Mouse (Mus musculus) left cerebral cortex, postnatal 10 days (tissue): ENCODE data around the gene Aadacl3. TPM values are rescaled to one million over a fixed set of nuclear protein-coding genes. Genes with fewer than 3 reads are reported as not detected.

ENCODE experiments used
- DNase-seq, 2 experiments: peaks; one replicate each; pipeline ENCODE4 v3.0.0; 2021 to 2022; ENCODE audit warnings: low spot score in 2 of 2, mixed read lengths in 1 of 2; ENCODE audit errors: extremely low spot score in 1 of 2
- intact Hi-C: fragments of 180-260 bp; cut with DNase I; formaldehyde crosslinking; loops from one replicate; pipeline ENCODE4 v1.15.1; 2025
- total RNA-seq, 2 experiments: library from RNA; stranded (reverse); gene quantifications; 2 replicates each; pipeline ENCODE4 v1.2.3; 2021

Aadacl3 gene
- total RNA-seq: not detected

- DNase-seq: no peak
- intact Hi-C loops: no loop called here
Measured at GRCm38 (mm10) chr4:144463656-144464055, at the start of gene Aadacl3. Gene Aadacl3, minus strand, starts transcription at chr4:144463756.

- intact Hi-C loops: no loop called here
Measured at GRCm38 (mm10) chr4:144506518-144506917, 43.0 kb upstream of the Aadacl3 start.

DNA sequence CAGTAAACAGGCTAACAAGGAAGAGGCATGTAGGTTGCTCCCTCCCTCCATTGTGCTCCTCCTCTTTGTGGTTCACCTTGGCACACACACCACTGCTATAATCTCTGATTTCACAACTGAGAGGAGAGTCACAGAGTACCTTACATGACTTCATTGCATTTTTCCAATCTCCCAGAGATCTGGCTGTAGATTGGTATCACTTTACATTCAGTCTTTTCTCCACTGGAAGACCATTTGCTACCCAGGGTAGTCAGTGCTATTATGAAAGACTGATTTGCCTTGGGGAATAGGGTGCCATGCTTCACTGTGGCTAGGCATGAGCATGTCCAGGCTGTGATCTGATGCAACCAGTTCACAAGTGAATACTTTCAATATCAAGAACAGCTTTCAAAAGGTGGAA lies 29.8 kb upstream of the Aadacl3 start:
- no peak for DNase-seq
- intact Hi-C loops: no loop called here

More at GRCm38 (mm10) chr4:144506518-144506917, 43.0 kb upstream of the Aadacl3 start:
- DNase-seq: no peak

GRCm38 (mm10) chr4:144468091-144468490 lies 4.5 kb upstream of the Aadacl3 start:
- intact Hi-C loops: no loop called here
- DNase-seq: no peak

DNA sequence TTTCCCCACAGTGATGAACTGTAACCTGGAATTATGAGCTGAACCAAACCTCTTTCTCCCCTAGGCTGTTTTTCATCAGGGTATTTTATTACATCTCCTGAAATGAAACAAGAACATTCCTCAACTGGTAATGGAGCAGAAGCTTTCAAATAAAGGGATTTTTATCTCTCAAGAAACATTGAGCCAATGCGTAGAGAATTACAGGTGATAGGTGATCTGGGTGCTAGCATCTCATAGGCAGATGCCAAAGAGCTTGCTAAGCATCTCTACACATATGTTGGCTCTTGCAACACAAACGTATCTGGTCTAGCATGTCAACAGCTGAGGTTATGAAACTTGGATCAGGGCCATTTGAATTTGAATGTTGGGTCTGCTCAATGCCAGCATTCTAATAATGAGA lies 1.6 kb upstream of the Aadacl3 start:
- DNase-seq: no peak
- intact Hi-C loops: no loop called here

DNA sequence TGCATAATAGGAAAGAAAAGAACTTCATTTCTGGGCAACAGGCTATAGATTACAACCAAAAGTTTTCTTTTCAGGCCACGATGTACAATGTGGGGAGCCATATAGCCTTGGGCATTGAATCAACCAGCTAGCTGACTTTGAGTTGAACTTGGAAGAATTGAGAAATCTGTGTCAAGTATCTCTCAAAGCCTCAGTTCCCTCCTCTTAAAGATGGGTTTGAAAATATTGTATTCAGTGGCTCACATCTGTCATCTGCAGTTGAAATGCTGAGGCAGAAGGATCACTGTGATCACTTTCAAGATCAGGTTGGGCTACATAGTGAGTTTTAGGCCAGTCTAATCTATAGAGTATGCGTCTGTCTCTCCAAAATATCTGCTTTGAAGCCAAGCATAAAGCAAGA lies 10.3 kb downstream of the Aadacl3 start, which contains the start of gene Gm9944:
Gm9944 (minus strand) TSS at position 101 of the 400 bp plus-strand sequence.
- intact Hi-C loops: no loop called here
- DNase-seq: no peak

DNA sequence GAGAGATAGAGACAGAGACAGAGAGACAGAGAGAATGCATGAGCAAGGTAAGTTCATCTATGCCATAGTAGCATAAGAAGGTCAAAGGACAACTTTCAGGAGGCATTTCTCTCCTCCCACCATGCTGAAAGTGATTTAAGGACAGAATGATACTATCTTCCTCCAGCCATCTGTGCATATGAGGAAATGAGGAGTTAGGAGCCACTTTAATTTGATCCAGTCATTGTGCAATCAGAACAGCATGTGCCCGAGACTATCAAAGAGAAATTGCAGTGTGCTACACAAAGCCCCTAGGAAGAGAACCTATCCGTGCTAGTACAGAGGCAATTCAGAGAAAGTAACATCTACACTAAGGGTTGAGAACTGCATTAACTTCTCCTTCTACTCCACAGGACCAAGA lies 15.0 kb downstream of the Aadacl3 start:
- intact Hi-C loops: no loop called here
- no peak for DNase-seq

GRCm38 (mm10) chr4:144441582-144441981 lies 22.0 kb downstream of the Aadacl3 start:
- DNase-seq: no peak
- intact Hi-C loops: no loop called here

DNA sequence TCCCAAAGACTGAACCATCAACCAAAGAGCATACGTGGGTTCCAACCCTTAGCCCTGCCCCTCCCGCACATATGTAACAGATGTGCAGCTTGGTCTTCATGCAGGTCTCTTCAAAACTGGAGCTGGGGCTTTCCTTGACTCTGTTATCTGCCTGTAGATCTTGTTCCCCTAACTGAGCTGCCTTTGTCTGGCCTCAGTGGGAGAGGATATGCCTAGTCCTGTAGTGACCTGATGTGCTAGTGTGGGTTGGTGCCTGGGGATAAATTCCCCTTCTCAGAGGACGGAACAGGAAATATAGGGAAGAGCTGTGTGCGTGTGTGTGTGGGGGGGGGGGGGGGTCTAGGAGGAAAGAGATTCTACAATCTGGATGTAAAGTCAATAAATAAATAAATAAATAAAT lies 22.5 kb downstream of the Aadacl3 start:
- intact Hi-C loops: no loop called here
- no peak for DNase-seq

GRCm38 (mm10) chr4:144438672-144439071 lies 24.9 kb downstream of the Aadacl3 start, which contains the start of gene 1700012P22Rik:
Gene 1700012P22Rik, minus strand, starts transcription at chr4:144438772.
- intact Hi-C loops: no loop called here
- no peak for DNase-seq

- DNase-seq: no peak
- intact Hi-C loops: no loop called here
Measured at GRCm38 (mm10) chr4:144433216-144433615, 30.3 kb downstream of the Aadacl3 start.

GRCm38 (mm10) chr4:144430723-144431122 lies 32.8 kb downstream of the Aadacl3 start:
- intact Hi-C loops: no loop called here
- no peak for DNase-seq

DNA sequence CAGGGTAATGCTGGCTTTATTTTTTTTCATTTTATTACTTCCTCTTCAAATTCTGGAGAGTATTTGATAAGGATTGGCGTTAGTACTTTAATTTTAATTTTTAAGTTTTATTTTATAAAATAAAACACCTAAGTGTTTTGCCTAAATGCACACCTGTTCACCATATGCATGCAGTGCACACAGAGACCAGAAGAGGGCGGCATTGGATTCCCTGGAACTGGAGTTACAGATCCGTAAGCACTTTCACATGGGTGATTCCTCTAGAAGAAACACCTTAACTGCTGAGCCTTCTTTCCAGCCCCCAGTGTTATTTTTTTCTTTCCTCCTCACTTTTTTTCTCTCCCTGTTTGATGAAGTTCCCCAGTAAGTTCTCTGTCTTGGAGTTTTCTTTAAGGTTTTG lies 34.7 kb downstream of the Aadacl3 start:
- intact Hi-C loops: no loop called here
- DNase-seq: no peak

- DNase-seq: no peak
- intact Hi-C loops: no loop called here
Measured at GRCm38 (mm10) chr4:144424590-144424989, 39.0 kb downstream of the Aadacl3 start.

DNA sequence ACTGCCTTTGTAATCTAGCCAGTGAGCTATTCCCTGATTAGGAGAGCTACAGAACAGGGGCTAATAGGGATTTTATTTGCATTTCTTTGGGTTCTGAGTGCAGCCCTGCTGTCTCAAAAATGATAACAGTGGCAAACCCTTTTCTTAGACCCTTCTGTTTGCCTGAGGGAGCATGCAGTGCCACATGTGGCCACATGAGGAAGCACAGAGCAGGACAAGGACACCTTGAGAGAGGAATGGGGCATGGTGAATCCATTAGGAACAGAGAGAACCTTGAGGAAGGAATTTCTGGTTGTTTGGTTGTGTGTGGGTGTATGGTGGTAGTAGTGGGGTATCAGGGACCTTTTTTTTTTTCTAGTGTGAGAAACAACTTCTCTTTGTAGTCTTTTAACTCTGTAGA lies 42.9 kb downstream of the Aadacl3 start:
- intact Hi-C loops: no loop called here
- no peak for DNase-seq

- DNase-seq: no peak
- intact Hi-C loops: no loop called here
Measured at GRCm38 (mm10) chr4:144408290-144408689, 55.3 kb downstream of the Aadacl3 start, which contains the start of gene Pramef12. Gene Pramef12, minus strand, starts transcription at chr4:144408464.

DNA sequence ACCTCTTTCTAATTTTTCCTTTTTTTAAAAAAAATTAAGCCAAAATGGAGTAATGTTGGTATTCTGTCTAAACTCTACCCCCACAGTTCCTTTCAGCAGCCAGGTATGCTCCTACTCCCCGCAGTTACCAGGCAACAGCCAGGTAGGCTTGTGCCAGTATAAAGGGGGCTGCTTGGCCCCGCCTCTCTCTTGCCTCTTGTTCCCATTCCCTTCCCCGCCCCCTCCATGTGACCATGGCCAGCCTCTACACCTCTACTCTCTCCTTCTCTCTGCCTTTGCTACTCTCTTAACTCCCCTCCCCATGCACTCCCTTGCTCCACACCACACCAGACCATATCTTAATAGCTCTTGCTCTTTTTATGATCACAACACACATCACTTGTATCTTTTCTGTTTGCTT lies 57.3 kb downstream of the Aadacl3 start:
- DNase-seq: no peak
- intact Hi-C loops: no loop called here

DNA sequence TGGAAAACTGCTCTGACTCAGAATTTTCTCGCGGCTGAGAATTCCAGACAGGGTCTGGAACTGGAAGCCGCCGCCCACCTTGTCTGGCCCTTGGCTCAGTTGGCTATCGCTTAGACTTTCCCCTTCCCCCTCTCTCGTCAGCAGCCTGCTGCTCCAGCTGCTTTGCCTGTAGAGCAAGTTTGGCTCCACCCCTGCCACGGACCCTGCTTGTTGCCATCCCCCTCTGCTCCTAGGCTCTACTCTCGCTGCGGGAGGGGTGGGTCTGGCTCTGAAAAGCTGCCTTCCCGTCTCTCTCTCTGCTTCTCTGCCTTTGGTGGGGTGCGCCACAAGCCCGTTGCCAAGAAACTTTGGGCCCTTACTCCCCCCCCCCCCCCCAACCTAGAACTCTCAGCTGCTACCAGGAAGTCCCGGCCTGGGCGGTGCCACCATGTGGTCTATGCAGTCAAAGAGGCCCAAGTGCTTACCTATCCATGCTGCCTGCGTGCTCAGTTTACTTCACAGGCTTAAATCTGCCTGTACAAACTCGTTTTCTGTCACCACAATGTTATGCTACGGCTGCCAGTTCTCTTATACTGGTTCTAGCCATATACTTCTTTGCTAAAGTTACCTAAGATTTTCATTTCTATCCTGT lies 59.0 kb downstream of the Aadacl3 start:
- intact Hi-C loops: no loop called here
- DNase-seq: peak in 1 of 2 experiments; percentile 18
